ENCODE assay signal across 17 mouse cellular contexts in genomic region chr6:73204937-73205336, GRCm38 (mm10). TPM values are rescaled to one million over a fixed set of nuclear protein-coding genes. Genes with fewer than 3 reads are reported as not detected.
DNase-seq lines count a peak whose midpoint lies in the region; ATAC-seq and TF ChIP-seq lines count a peak whose summit lies in the region.
"Had no signal": no experiment of that assay in that cellular context is flagged by ENCODE, and none has a peak within 500 bp of the region (broad histone marks: within the 10 kb centered on the region; RNA-seq: fewer than 3 reads in every experiment).

No protein-coding gene starts in this region.

- TF ChIP-seq POLR2A in MEL (IDR thresholded peaks at IDR 0.05; ENCODE audit: control insufficient read depth in 1 of 2, insufficient read depth in 1 of 2, low read depth in 1 of 2, low read length in 2 of 2, poor library complexity in 1 of 2) = no peak

- no peak overlapping the region for H3K4me2 ChIP-seq in kidney, postnatal 0 days (ENCODE audit: low read length)
- H3K4me2 ChIP-seq in kidney, embryonic 14.5 days (replicated peaks; ENCODE audit: low read depth, low read length) = no peak overlapping the region
- H3K4me2 ChIP-seq: heart, embryonic 12.5 days; hindbrain, embryonic 13.5 days; lung, embryonic 15.5 days; midbrain, embryonic 12.5 days had no signal

- no peak overlapping the region for H3K9ac ChIP-seq in kidney, postnatal 0 days (ENCODE audit: low read depth, low read length)
- H3K9ac ChIP-seq in kidney, embryonic 14.5 days (ENCODE audit: low read depth, low read length) = no peak overlapping the region
- no peak overlapping the region for H3K9ac ChIP-seq in MEL (ENCODE audit: control insufficient read depth, low read depth, low read length, poor library complexity, severe bottlenecking)
- H3K9ac ChIP-seq: heart, embryonic 12.5 days; hindbrain, embryonic 13.5 days; lung, embryonic 15.5 days; midbrain, embryonic 12.5 days had no signal

- peak; percentile 36; the same call in 1 of the 2 replicates for TF ChIP-seq CTCF in kidney, postnatal 0 days (IDR thresholded peaks at IDR 0.05; ENCODE audit: low read depth)
- no peak for TF ChIP-seq CTCF in MEL (IDR thresholded peaks at IDR 0.05 in 2 of 3, conservative IDR thresholded peaks at IDR 0.05 in 1 of 3; ENCODE audit: control insufficient read depth in 1 of 3, insufficient read depth in 1 of 3, low read depth in 2 of 3, low read length in 3 of 3, poor library complexity in 1 of 3, severe bottlenecking in 1 of 3)

- no peak for TF ChIP-seq RAD21 in MEL (IDR thresholded peaks at IDR 0.05; ENCODE audit: low read depth, low read length)

- H3K36me3 ChIP-seq in kidney, postnatal 0 days (ENCODE audit: insufficient read depth, low read length) = no peaks in the 10 kb centered on the region
- H3K36me3 ChIP-seq in kidney, embryonic 14.5 days (ENCODE audit: control insufficient read depth, insufficient read depth, low read length) = no peaks in the 10 kb centered on the region
- no peaks in the 10 kb centered on the region for H3K36me3 ChIP-seq in MEL (ENCODE audit: control insufficient read depth in 1 of 2, insufficient read depth in 2 of 2, low read length in 2 of 2)
- H3K36me3 ChIP-seq: heart, embryonic 12.5 days; hindbrain, embryonic 13.5 days; lung, embryonic 15.5 days; midbrain, embryonic 12.5 days had no signal

- peak; percentile 55 to 57 for TF ChIP-seq EP300 in MEL (IDR thresholded peaks at IDR 0.05; ENCODE audit: low read depth in 1 of 2, low read length in 2 of 2)

- H3K4me1 ChIP-seq in kidney, postnatal 0 days (replicated peaks; ENCODE audit: insufficient read depth, low read length) = no peaks in the 10 kb centered on the region
- H3K4me1 ChIP-seq in kidney, embryonic 14.5 days (ENCODE audit: control insufficient read depth, insufficient read depth, low read length) = no peaks in the 10 kb centered on the region
- peaks cover 3 to 4% of the 10 kb centered on the region in 2 experiments for H3K4me1 ChIP-seq in MEL (ENCODE audit: control insufficient read depth in 1 of 2, insufficient read depth in 2 of 2, low read length in 2 of 2)
- H3K4me1 ChIP-seq: hindbrain, embryonic 13.5 days; lung, embryonic 15.5 days; midbrain, embryonic 12.5 days had no signal

- H3K9me3 ChIP-seq in kidney, postnatal 0 days (replicated peaks; ENCODE audit: low read length) = no peaks in the 10 kb centered on the region
- H3K9me3 ChIP-seq in kidney, embryonic 14.5 days (ENCODE audit: control insufficient read depth, low read length) = no peaks in the 10 kb centered on the region
- no peaks in the 10 kb centered on the region for H3K9me3 ChIP-seq in MEL (replicated peaks; ENCODE audit: insufficient read depth, low read length)
- H3K9me3 ChIP-seq: heart, embryonic 12.5 days; hindbrain, embryonic 13.5 days; lung, embryonic 15.5 days; midbrain, embryonic 12.5 days had no signal

- WGBS in kidney, postnatal 0 days = 81% methylated on average over 4 of the region's 4 CpGs
- 85% methylated on average over 4 of the region's 4 CpGs for WGBS in kidney, embryonic 14.5 days

- H3K27me3 ChIP-seq in kidney, postnatal 0 days (ENCODE audit: insufficient read depth, low read length) = no peaks in the 10 kb centered on the region
- no peaks in the 10 kb centered on the region for H3K27me3 ChIP-seq in kidney, embryonic 14.5 days (ENCODE audit: control insufficient read depth, insufficient read depth, low read length)
- no peaks in the 10 kb centered on the region for H3K27me3 ChIP-seq in MEL (ENCODE audit: control insufficient read depth in 1 of 2, insufficient read depth in 2 of 2, low read length in 2 of 2)
- H3K27me3 ChIP-seq: heart, embryonic 12.5 days; hindbrain, embryonic 13.5 days; lung, embryonic 15.5 days; midbrain, embryonic 12.5 days had no signal

- no peak for ATAC-seq in kidney, postnatal 0 days (replicated peaks; ENCODE audit: low FRiP score, low read depth)
- ATAC-seq in kidney, embryonic 14.5 days (ENCODE audit: low FRiP score, low TSS enrichment) = no peak
- ATAC-seq: forebrain, embryonic 14.5 days had no signal

- no peak for DNase-seq in kidney, postnatal 0 days (ENCODE audit: low spot score)
- peak; percentile 17 for DNase-seq in lung, postnatal 36 days
- DNase-seq in lung, adult 18-20 months = no peak
- DNase-seq in MEL (ENCODE audit: low read depth, low spot score) = peak; percentile 32
- DNase-seq in induced T-regulatory cell, adult 2 months (ENCODE audit: low read depth) = peak; percentile 29
- DNase-seq in cerebellum, adult 18-20 months = no peak
- DNase-seq in cerebellum, adult 11 months = no peak
- DNase-seq: adrenal gland, postnatal 25 days; kidney, adult 9 months; left cerebral cortex, postnatal 4 days; right cerebral cortex, postnatal 25 days had no signal

- no peak overlapping the region for H3K4me3 ChIP-seq in kidney, postnatal 0 days (replicated peaks; ENCODE audit: low read depth, low read length)
- H3K4me3 ChIP-seq in kidney, embryonic 14.5 days (ENCODE audit: low read length) = no peak overlapping the region
- no peak overlapping the region for H3K4me3 ChIP-seq in MEL (ENCODE audit: control insufficient read depth in 1 of 2, insufficient read depth in 1 of 2, low read depth in 2 of 2, low read length in 2 of 2)
- H3K4me3 ChIP-seq: heart, embryonic 12.5 days; hindbrain, embryonic 13.5 days; lung, embryonic 15.5 days; midbrain, embryonic 12.5 days had no signal

- no peak overlapping the region for H3K27ac ChIP-seq in kidney, postnatal 0 days
- no peak overlapping the region for H3K27ac ChIP-seq in kidney, embryonic 14.5 days (ENCODE audit: low read depth, low read length)
- no peak overlapping the region for H3K27ac ChIP-seq in MEL (ENCODE audit: control insufficient read depth, low read depth, low read length)
- H3K27ac ChIP-seq: hindbrain, embryonic 13.5 days; lung, embryonic 15.5 days; midbrain, embryonic 12.5 days had no signal

- H3K79me2 ChIP-seq in MEL (ENCODE audit: control insufficient read depth, insufficient read depth, low read length, poor library complexity) = no peaks in the 10 kb centered on the region

TF ChIP-seq in MEL, 35 proteins besides CTCF, POLR2A, EP300 and RAD21 (continues in another document):
- TF ChIP-seq POLR2AphosphoS5 (IDR thresholded peaks at IDR 0.05; ENCODE audit: borderline replicate concordance, low read depth, low read length) = no peak
- TF ChIP-seq MAZ (IDR thresholded peaks at IDR 0.05; ENCODE audit: low read depth, low read length) = no peak
- TF ChIP-seq USF2 (IDR thresholded peaks at IDR 0.05; ENCODE audit: borderline replicate concordance in 1 of 2, insufficient read depth in 1 of 2, low read depth in 1 of 2, low read length in 2 of 2) = no peak
- no peak for TF ChIP-seq KAT2A (conservative IDR thresholded peaks at IDR 0.05; ENCODE audit: low read depth, low read length)
- no peak for TF ChIP-seq ZKSCAN1 (IDR thresholded peaks at IDR 0.05; ENCODE audit: low read depth, low read length)
- TF ChIP-seq JUND (IDR thresholded peaks at IDR 0.05; ENCODE audit: low read depth, low read length) = no peak
- no peak for TF ChIP-seq HCFC1 (IDR thresholded peaks at IDR 0.05; ENCODE audit: low read depth, low read length)
- TF ChIP-seq ZMIZ1 (IDR thresholded peaks at IDR 0.05; ENCODE audit: low read depth, low read length) = no peak
- TF ChIP-seq MAX (IDR thresholded peaks at IDR 0.05; ENCODE audit: low read length) = peak; percentile 47; the same call in 1 of the 2 replicates
- no peak for TF ChIP-seq MYB (IDR thresholded peaks at IDR 0.05; ENCODE audit: low read depth, low read length)
- TF ChIP-seq BHLHE40 (IDR thresholded peaks at IDR 0.05; ENCODE audit: borderline replicate concordance, low read depth, low read length) = no peak
- peak; percentile 36; the same call in 1 of the 2 replicates for TF ChIP-seq TCF12 (IDR thresholded peaks at IDR 0.05; ENCODE audit: low read depth, low read length)
- TF ChIP-seq TAL1 (IDR thresholded peaks at IDR 0.05; ENCODE audit: low read length) = no peak
- no peak for TF ChIP-seq TBP (IDR thresholded peaks at IDR 0.05; ENCODE audit: low read depth, low read length)
- no peak for TF ChIP-seq USF1 (IDR thresholded peaks at IDR 0.05; ENCODE audit: low read depth, low read length)
- no peak for TF ChIP-seq CHD1 (IDR thresholded peaks at IDR 0.05; ENCODE audit: low read depth, low read length)
- TF ChIP-seq GATA1 (IDR thresholded peaks at IDR 0.05; ENCODE audit: low read depth, low read length) = peak; percentile 55
- 0 out of 2 replicates have a peak, but pooled peaks have one; percentile 25 for TF ChIP-seq SIN3A (IDR thresholded peaks at IDR 0.05; ENCODE audit: low read length)
- TF ChIP-seq MAFK (IDR thresholded peaks at IDR 0.05; ENCODE audit: borderline replicate concordance, low read depth, low read length) = no peak
- TF ChIP-seq SMC3 (IDR thresholded peaks at IDR 0.05; ENCODE audit: low read depth, low read length) = no peak
- no peak for TF ChIP-seq ZC3H11A (IDR thresholded peaks at IDR 0.05; ENCODE audit: low read depth, low read length)
- TF ChIP-seq RCOR1 (IDR thresholded peaks at IDR 0.05; ENCODE audit: low read depth, low read length) = 0 out of 2 replicates have a peak, but pooled peaks have one; percentile 21
- TF ChIP-seq CHD2 (IDR thresholded peaks at IDR 0.05; ENCODE audit: low read length) = no peak
- TF ChIP-seq E2F4 (IDR thresholded peaks at IDR 0.05; ENCODE audit: borderline replicate concordance, low read depth, low read length) = no peak
- TF ChIP-seq ELF1 (IDR thresholded peaks at IDR 0.05; ENCODE audit: low read depth, low read length) = no peak
- no peak for TF ChIP-seq UBTF (IDR thresholded peaks at IDR 0.05; ENCODE audit: borderline replicate concordance, insufficient read depth, low read depth, low read length)
- TF ChIP-seq NELFE (IDR thresholded peaks at IDR 0.05; ENCODE audit: low read depth, low read length) = no peak
- no peak for TF ChIP-seq MXI1 (IDR thresholded peaks at IDR 0.05; ENCODE audit: low read depth, low read length)

RNA-seq across cellular contexts. Expression of gene Dnah6, which starts 16.5 kb away (rescaled TPM):
- 0.05 and 0.09 TPM in 2 replicates for polyA plus RNA-seq in kidney, postnatal 0 days (2015; fragmentation: Nextera tagmentation; extraction: Ambion mirVana)
- 0.05 and 0.06 TPM in 2 replicates for polyA plus RNA-seq in kidney, embryonic 14.5 days (2014; fragmentation: Nextera tagmentation; extraction: Ambion mirVana)
- total RNA-seq in MEL (2012; rRNA removed) = 0.03 TPM in 1 of 2 replicates, not detected in the other
- not detected for polyA plus RNA-seq in MEL (2012; ENCODE audit: insufficient read depth in 1 of 2, insufficient read length in 2 of 2, low read depth in 1 of 2, low replicate concordance in 2 of 2, missing spikeins in 1 of 2)

RNA-seq across cellular contexts. Expression of gene Suclg1, which starts 43.2 kb away (rescaled TPM):
- polyA plus RNA-seq in kidney, postnatal 0 days (2015; fragmentation: Nextera tagmentation; extraction: Ambion mirVana) = 307 and 315 TPM in 2 replicates
- 206 and 227 TPM in 2 replicates for polyA plus RNA-seq in kidney, embryonic 14.5 days (2014; fragmentation: Nextera tagmentation; extraction: Ambion mirVana)
- 153 and 158 TPM in 2 replicates for total RNA-seq in MEL (2012; rRNA removed)
- polyA plus RNA-seq in MEL (2012; ENCODE audit: insufficient read depth in 1 of 2, insufficient read length in 2 of 2, low read depth in 1 of 2, low replicate concordance in 2 of 2, missing spikeins in 1 of 2) = 100 to 1,000 TPM in 1 of 2 experiments, not detected in 1; 207 TPM

Comparison
In these comparisons a context has a peak if more than half of its experiments do, and no peak if none do; other contexts are left out.
1. DNase-seq: peak in lung, postnatal 36 days (single experiment), MEL (single experiment) and induced T-regulatory cell, adult 2 months (single experiment); none in kidney, postnatal 0 days (single experiment), lung, adult 18-20 months (0 of 2), cerebellum, adult 18-20 months (0 of 2) and cerebellum, adult 11 months (single experiment).